In genomic region chr14:61037321-61038081, GRCm38 (mm10) we compare ENCODE assay signal across 8 mouse cellular contexts. TPM values are rescaled to one million over a fixed set of nuclear protein-coding genes. Genes with fewer than 3 reads are reported as not detected.
DNase-seq lines count a peak whose midpoint lies in the region; ATAC-seq and TF ChIP-seq lines count a peak whose summit lies in the region.

No protein-coding gene starts in this region.

- DNase-seq in CH12.LX (ENCODE audit: extremely low read depth): no peak
- DNase-seq in adrenal gland, postnatal 25 days: peak; percentile 83
- peak; percentile 58 to 68 for DNase-seq in layer of hippocampus, postnatal 25 days (ENCODE audit: extremely low spot score in 1 of 2, low spot score in 1 of 2)
- peak; percentile 82 for DNase-seq in lung, postnatal 0 days (ENCODE audit: low spot score)
- peak; percentile 86 for DNase-seq in right cerebral cortex, adult 18-20 months
- DNase-seq in urinary bladder, postnatal 4 days (ENCODE audit: low spot score in 2 of 2): peak; percentile 45 to 79

- no peaks in the 10 kb centered on the region for H3K27me3 ChIP-seq in CH12.LX (replicated peaks)
- no peaks in the 10 kb centered on the region for H3K27me3 ChIP-seq in lung, postnatal 0 days (replicated peaks; ENCODE audit: insufficient read depth, low read length)

- H3K9ac ChIP-seq in CH12.LX (ENCODE audit: insufficient read depth, low read depth): no peak overlapping the region; the same call in 1 of the 2 replicates
- H3K9ac ChIP-seq in lung, postnatal 0 days (replicated peaks; ENCODE audit: low read depth): 0 out of 2 replicates have a peak overlapping the region, but pooled peaks have one; percentile 16

- H3K36me3 ChIP-seq in CH12.LX (replicated peaks in 1 of 2; ENCODE audit: control insufficient read depth in 1 of 2, insufficient read depth in 1 of 2, low read length in 1 of 2): no peaks in the 10 kb centered on the region
- H3K36me3 ChIP-seq in lung, postnatal 0 days (ENCODE audit: insufficient read depth, low read length): no peaks in the 10 kb centered on the region

- no peak for TF ChIP-seq POLR2A in CH12.LX (IDR thresholded peaks at IDR 0.05; ENCODE audit: low read depth, low read length)

- peak in 1 of 2 experiments; percentile 34; a peak in 2 of 4 replicates for TF ChIP-seq CTCF in CH12.LX (conservative IDR thresholded peaks at IDR 0.05 in 1 of 2, IDR thresholded peaks at IDR 0.05 in 1 of 2; ENCODE audit: low read depth in 2 of 2, low read length in 2 of 2)
- peak; percentile 36 for TF ChIP-seq CTCF in lung, postnatal 0 days (IDR thresholded peaks at IDR 0.05)

- peak overlapping the region; percentile 65 for H3K4me2 ChIP-seq in CH12.LX (ENCODE audit: insufficient read depth, low read depth, poor library complexity, severe bottlenecking)
- peak overlapping the region; percentile 93 for H3K4me2 ChIP-seq in lung, postnatal 0 days (replicated peaks; ENCODE audit: low read depth, low read length)

- dilution Hi-C loops in CH12.LX (cut with MboI; ENCODE audit: extremely low pct_ligation_motif_present, extremely low pct_unique_long_range_greater_than_20kb, low sequenced_read_pairs): no loop called here

- peak; percentile 23 for TF ChIP-seq RAD21 in CH12.LX (IDR thresholded peaks at IDR 0.05; ENCODE audit: low read depth, low read length)

- no peaks in the 10 kb centered on the region for H3K79me2 ChIP-seq in CH12.LX (replicated peaks; ENCODE audit: control insufficient read depth, extremely low read depth, insufficient read depth, poor library complexity, severe bottlenecking)

- 1% methylated on average over 38 of the region's 40 CpGs for WGBS in lung, postnatal 0 days

- in situ Hi-C loops in CH12.LX (cut with MboI; ENCODE audit: low pct_ligation_motif_present, low pct_unique_long_range_greater_than_20kb, low sequenced_read_pairs): no loop called here

- no peak for TF ChIP-seq EP300 in CH12.LX (IDR thresholded peaks at IDR 0.05; ENCODE audit: low read length)
- no peak for TF ChIP-seq EP300 in lung, postnatal 0 days (IDR thresholded peaks at IDR 0.05)

- peak; percentile 82 for ATAC-seq in frontal cortex, adult (ENCODE audit: low TSS enrichment)
- peak; percentile 7 to 39; a peak in 2 of 4 replicates for ATAC-seq in hematopoietic stem cell, adult 5-6 weeks (replicated peaks in 1 of 2; ENCODE audit: insufficient read depth in 1 of 2, low FRiP score in 2 of 2, low TSS enrichment in 1 of 2, low read depth in 1 of 2, poor library complexity in 2 of 2, severe bottlenecking in 2 of 2)
- peak; percentile 93 for ATAC-seq in lung, postnatal 0 days

- H3K4me1 ChIP-seq in CH12.LX (ENCODE audit: control insufficient read depth in 1 of 2, insufficient read depth in 2 of 2): peaks cover 3 to 12% of the 10 kb centered on the region in 2 experiments; a peak in 3 of 4 replicates
- peaks cover 4% of the 10 kb centered on the region; the same call in 1 of the 2 replicates for H3K4me1 ChIP-seq in lung, postnatal 0 days (ENCODE audit: insufficient read depth, low read depth, low read length)

- no peaks in the 10 kb centered on the region for H3K9me3 ChIP-seq in CH12.LX (replicated peaks; ENCODE audit: low read length)
- no peaks in the 10 kb centered on the region for H3K9me3 ChIP-seq in lung, postnatal 0 days (ENCODE audit: low read length)

- no peak overlapping the region for H3K27ac ChIP-seq in CH12.LX (ENCODE audit: insufficient read depth, low read depth)
- H3K27ac ChIP-seq in lung, postnatal 0 days (ENCODE audit: low read length): no peak overlapping the region

- peak overlapping the region in 2 of 3 experiments; percentile 61 to 65 for H3K4me3 ChIP-seq in CH12.LX (replicated peaks in 1 of 3; ENCODE audit: low read depth in 2 of 3, low read length in 2 of 3, poor library complexity in 1 of 3)
- H3K4me3 ChIP-seq in lung, postnatal 0 days (ENCODE audit: low read depth, low read length): peak overlapping the region; percentile 54

TF ChIP-seq in CH12.LX, 34 proteins besides CTCF, POLR2A, EP300 and RAD21:
- TF ChIP-seq MXI1 (IDR thresholded peaks at IDR 0.05; ENCODE audit: low read depth, low read length) (peak; percentile 87), MYC (IDR thresholded peaks at IDR 0.05; ENCODE audit: low read depth, low read length) (0 out of 2 replicates have a peak, but pooled peaks have one; percentile 30), BHLHE40 (IDR thresholded peaks at IDR 0.05; ENCODE audit: low read depth, low read length) (peak; percentile 91), ZMIZ1 (IDR thresholded peaks at IDR 0.05; ENCODE audit: low read depth, low read length) (no peak), NRF1 (IDR thresholded peaks at IDR 0.05; ENCODE audit: low read depth, low read length) (peak; percentile 47; the same call in 1 of the 2 replicates), SIN3A (IDR thresholded peaks at IDR 0.05; ENCODE audit: low read length) (no peak), MAX (IDR thresholded peaks at IDR 0.05; ENCODE audit: low read length) (peak; percentile 64; the same call in 1 of the 2 replicates), SMC3 (IDR thresholded peaks at IDR 0.05; ENCODE audit: low read depth, low read length) (0 out of 2 replicates have a peak, but pooled peaks have one; percentile 29)

RNA-seq across cellular contexts. Expression of gene Tnfrsf19, which starts 8.8 kb away (rescaled TPM):
- total RNA-seq in CH12.LX (2012; rRNA removed) (1.8 and 4.4 TPM in 2 replicates), CH12.LX (2014; rRNA removed) (5.5 and 6.5 TPM in 2 replicates)
- polyA plus RNA-seq in CH12.LX (2012; ENCODE audit: insufficient read length, low read depth): 4.6 and 5.1 TPM in 2 replicates
- total RNA-seq in adrenal gland, postnatal 25 days (2021): 50.5 and 71.7 TPM in 2 replicates
- total RNA-seq in hematopoietic stem cell, adult 5-6 weeks (2017): not detected in 2 replicates
- 10 to 100 TPM; 51.8 to 64.6 TPM for total RNA-seq in layer of hippocampus, postnatal 25 days (2021)
- 35.0 and 37.2 TPM in 2 replicates for polyA plus RNA-seq in lung, postnatal 0 days (2015; fragmentation: Nextera tagmentation; extraction: Ambion mirVana)

Comparison
In these comparisons a context has a peak if more than half of its experiments do, and no peak if none do; other contexts are left out.
1. ATAC-seq: peak in every context shown above with its lines; median percentile 93 in lung, postnatal 0 days; 82 in frontal cortex, adult; 23 in hematopoietic stem cell, adult 5-6 weeks.